Mouse (Mus musculus) liver, embryonic 14.5 days (tissue): ENCODE data around the gene Tfcp2. TPM values are rescaled to one million over a fixed set of nuclear protein-coding genes. Genes with fewer than 3 reads are reported as not detected.

ENCODE experiments used
- ATAC-seq: fragments of 200-750 bp; cut with Nextera tagmentation; 2 replicates; pipeline ENCODE4 v1.8.0; 2017; ENCODE audit warnings: moderate number of reproducible peaks, mild to moderate bottlenecking, moderate library complexity; ENCODE audit not compliant: insufficient read depth
- DNase-seq, 3 experiments: peaks; one replicate each; pipeline ENCODE4 v3.0.0-alpha.2; 2012 to 2013; ENCODE audit warnings: low read depth in 3 of 3, low spot score in 3 of 3
- H3K27ac ChIP-seq: fragments of 300-500 bp; sonication (generic); 2 replicates; pipeline ENCODE4 v1.5.1; 2014; ENCODE audit warnings: moderate library complexity, mild to moderate bottlenecking, control low read depth, inconsistent platforms
- H3K27me3 ChIP-seq: fragments of 300-500 bp; sonication (generic); 2 replicates; pipeline ENCODE4 v1.6.1; 2014; ENCODE audit warnings: mild to moderate bottlenecking, low read length, moderate library complexity; ENCODE audit not compliant: control insufficient read depth, insufficient read depth
- H3K36me3 ChIP-seq: fragments of 300-500 bp; sonication (generic); replicated peaks from 2 replicates; pipeline ENCODE4 v1.6.1; 2014; ENCODE audit warnings: low read depth; ENCODE audit not compliant: control insufficient read depth, insufficient read depth
- H3K4me1 ChIP-seq, 2 experiments: fragments of 200-500 bp in 1 of 2; fragments of 300-500 bp in 1 of 2; sonication (generic) in 1 of 2; replicated peaks; 2 replicates each; pipeline ENCODE4 v1.6.1; 2012 to 2014; ENCODE audit warnings: antibody characterized with exemption in 1 of 2, inconsistent platforms in 1 of 2, low read length in 1 of 2; ENCODE audit not compliant: control insufficient read depth in 2 of 2, insufficient read depth in 2 of 2
- H3K4me2 ChIP-seq: fragments of 300-500 bp; sonication (generic); 2 replicates; pipeline ENCODE4 v1.6.1; 2014; ENCODE audit warnings: low read depth, mild to moderate bottlenecking, control low read depth, moderate library complexity
- H3K4me3 ChIP-seq, 2 experiments: fragments of 200-500 bp in 1 of 2; fragments of 300-500 bp in 1 of 2; sonication (generic) in 1 of 2; 2 replicates each; pipeline ENCODE4 v1.5.1; 2012 to 2014; ENCODE audit warnings: low read depth in 2 of 2, low read length in 2 of 2, mild to moderate bottlenecking in 2 of 2, control low read depth in 1 of 2, inconsistent platforms in 1 of 2, moderate library complexity in 1 of 2; ENCODE audit not compliant: insufficient read depth in 1 of 2
- H3K9ac ChIP-seq: fragments of 300-500 bp; sonication (generic); replicated peaks from 2 replicates; pipeline ENCODE4 v1.6.1; 2014; ENCODE audit warnings: mild to moderate bottlenecking, control low read depth, moderate library complexity
- H3K9me3 ChIP-seq: fragments of 300-500 bp; sonication (generic); 2 replicates; pipeline ENCODE4 v1.6.1; 2016; ENCODE audit warnings: low read length, mixed read lengths; ENCODE audit not compliant: control insufficient read depth
- CTCF ChIP-seq: IDR thresholded peaks from 2 replicates; pipeline ENCODE4 v1.5.1; 2016; ENCODE audit warnings: antibody characterized with exemption, low read depth, control low read depth
- EP300 ChIP-seq: IDR thresholded peaks from 2 replicates; pipeline ENCODE4 v1.6.1; 2016; ENCODE audit warnings: antibody characterized with exemption, low read depth
- WGBS: fragments of 180-500 bp; shearing (Covaris S2); extraction: QIAGEN DNeasy Blood & Tissue Kit; methylation state at CpG from one replicate; pipeline ENCODE4 v1.1.7; 2014; ENCODE audit not compliant: insufficient replicate concordance; 5-methylcytosine and 5-hydroxymethylcytosine counted together
- polyA plus RNA-seq, 2 experiments: library from polyadenylated mRNA; depleted of rRNA in 1 of 2; stranded (reverse) in 1 of 2; unstranded in 1 of 2; fragments of >200 nt; fragmentation: Nextera tagmentation in 1 of 2; extraction: Ambion mirVana in 1 of 2; gene quantifications; 2 replicates each; pipeline versions ENCODE4 v1.2.1 to v1.2.3; 2012 to 2014

The Tfcp2 gene
- polyA plus RNA-seq, 2 experiments, result 2.5 to 2.6 TPM

- no peaks in the 10 kb centered on the region for H3K9me3 ChIP-seq
- no peaks in the 10 kb centered on the region for H3K27me3 ChIP-seq
- WGBS, result 78% methylated on average over 16 of the region's 16 CpGs
- H3K4me1 ChIP-seq, result peaks cover 0 to 5% of the 10 kb centered on the region in 2 experiments; a peak in 1 of 4 replicates
- DNase-seq (no peak), ATAC-seq (no peak)
- no peaks in the 10 kb centered on the region for H3K36me3 ChIP-seq
- no peak overlapping the region for H3K27ac ChIP-seq
- no peak overlapping the region for H3K4me3 ChIP-seq
- no peak overlapping the region for H3K9ac ChIP-seq
- no peak overlapping the region for H3K4me2 ChIP-seq
- TF ChIP-seq CTCF (no peak), EP300 (no peak)
Observed at GRCm38 (mm10) chr15:100451245-100451644, 100.6 kb downstream of the Tfcp2 start.

- Histone ChIP-seq H3K4me3 (no peak overlapping the region), H3K4me1 (peaks cover 0 to 5% of the 10 kb centered on the region in 2 experiments; a peak in 1 of 4 replicates), H3K9me3 (no peaks in the 10 kb centered on the region), H3K4me2 (no peak overlapping the region), H3K27me3 (no peaks in the 10 kb centered on the region), H3K9ac (no peak overlapping the region), H3K36me3 (no peaks in the 10 kb centered on the region), H3K27ac (no peak overlapping the region)
- TF ChIP-seq CTCF, result no peak
- no peak for TF ChIP-seq EP300
- DNase-seq (no peak), ATAC-seq (no peak)
- WGBS, result 90% methylated on average over 3 of the region's 3 CpGs
Observed at GRCm38 (mm10) chr15:100449495-100449894, 102.3 kb downstream of the Tfcp2 start.

DNA sequence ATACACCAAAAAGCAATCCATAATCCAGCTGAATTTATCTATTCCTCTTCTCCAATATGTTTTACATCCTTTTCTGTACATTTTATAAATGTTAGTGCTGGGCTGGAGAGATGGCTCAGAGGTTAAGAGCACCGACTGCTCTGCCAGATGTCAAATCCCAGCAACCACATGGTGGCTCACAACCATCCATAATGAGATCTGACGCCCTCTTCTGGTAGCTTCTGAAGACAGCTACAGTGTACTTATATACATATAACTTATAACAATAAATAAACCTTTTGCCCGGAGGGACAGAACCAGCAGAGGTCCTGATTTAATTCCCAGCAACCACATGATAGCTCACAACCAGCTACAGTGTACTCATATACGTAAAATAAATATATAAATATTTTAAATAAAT, 103.2 kb downstream of the Tfcp2 start:
- no peak for ATAC-seq
- no peaks in the 10 kb centered on the region for H3K9me3 ChIP-seq
- DNase-seq, result no peak
- H3K9ac ChIP-seq, result no peak overlapping the region
- WGBS, result 67% methylated on average over 4 of the region's 4 CpGs
- no peaks in the 10 kb centered on the region for H3K27me3 ChIP-seq
- H3K4me3 ChIP-seq, result no peak overlapping the region
- H3K4me2 ChIP-seq, result no peak overlapping the region
- TF ChIP-seq CTCF (peak; percentile 31; the same call in 1 of the 2 replicates), EP300 (no peak)
- peaks cover 4 to 13% of the 10 kb centered on the region in 2 experiments for H3K4me1 ChIP-seq
- no peak overlapping the region for H3K27ac ChIP-seq
- H3K36me3 ChIP-seq, result no peaks in the 10 kb centered on the region

Other genes starting within 250 kb of the Tfcp2 start
- 19.1 and 22.9 TPM in 2 replicates for gene Mettl7a1, start 247.9 kb downstream of the Tfcp2 start, polyA plus RNA-seq (2012; rRNA removed)
- 4.0 and 4.7 TPM in 2 replicates for gene Mettl7a1, start 247.9 kb downstream of the Tfcp2 start, polyA plus RNA-seq (2014; fragmentation: Nextera tagmentation; extraction: Ambion mirVana)
- not detected in 2 replicates for gene Mettl7a3, start 217.1 kb downstream of the Tfcp2 start, polyA plus RNA-seq (2012; rRNA removed)
- gene Mettl7a3, start 217.1 kb downstream of the Tfcp2 start, polyA plus RNA-seq (2014; fragmentation: Nextera tagmentation; extraction: Ambion mirVana), result not detected in 2 replicates
- 0.04 TPM in 1 of 2 replicates, not detected in the other for gene Methig1, start 198.9 kb downstream of the Tfcp2 start, polyA plus RNA-seq (2012; rRNA removed)
- 0.09 TPM in 1 of 2 replicates, not detected in the other for gene Methig1, start 198.9 kb downstream of the Tfcp2 start, polyA plus RNA-seq (2014; fragmentation: Nextera tagmentation; extraction: Ambion mirVana)
- gene Mettl7a2, start 198.8 kb downstream of the Tfcp2 start, polyA plus RNA-seq (2012; rRNA removed), result not detected in 2 replicates
- 0.11 TPM in 1 of 2 replicates, not detected in the other for gene Mettl7a2, start 198.8 kb downstream of the Tfcp2 start, polyA plus RNA-seq (2014; fragmentation: Nextera tagmentation; extraction: Ambion mirVana)
- not detected in 2 replicates for gene Higd1c, start 187.5 kb downstream of the Tfcp2 start, polyA plus RNA-seq (2012; rRNA removed)
- not detected in 2 replicates for gene Higd1c, start 187.5 kb downstream of the Tfcp2 start, polyA plus RNA-seq (2014; fragmentation: Nextera tagmentation; extraction: Ambion mirVana)
- gene Gm5475, start 129.9 kb downstream of the Tfcp2 start, polyA plus RNA-seq (2012; rRNA removed), result 0.01 TPM in 1 of 2 replicates, not detected in the other
- gene Gm5475, start 129.9 kb downstream of the Tfcp2 start, polyA plus RNA-seq (2014; fragmentation: Nextera tagmentation; extraction: Ambion mirVana), result 0.05 TPM in 1 of 2 replicates, not detected in the other
- gene Slc11a2, start 126.9 kb downstream of the Tfcp2 start, polyA plus RNA-seq (2012; rRNA removed), result 38.4 and 40.8 TPM in 2 replicates
- 37.7 and 38.4 TPM in 2 replicates for gene Slc11a2, start 126.9 kb downstream of the Tfcp2 start, polyA plus RNA-seq (2014; fragmentation: Nextera tagmentation; extraction: Ambion mirVana)
- gene Letmd1, start 83.0 kb downstream of the Tfcp2 start, polyA plus RNA-seq (2012; rRNA removed), result 15.2 and 18.1 TPM in 2 replicates
- 9.5 and 10.6 TPM in 2 replicates for gene Letmd1, start 83.0 kb downstream of the Tfcp2 start, polyA plus RNA-seq (2014; fragmentation: Nextera tagmentation; extraction: Ambion mirVana)
- gene Csrnp2, start 56.5 kb downstream of the Tfcp2 start, polyA plus RNA-seq (2012; rRNA removed), result 0.42 and 0.59 TPM in 2 replicates
- 0.58 and 0.78 TPM in 2 replicates for gene Csrnp2, start 56.5 kb downstream of the Tfcp2 start, polyA plus RNA-seq (2014; fragmentation: Nextera tagmentation; extraction: Ambion mirVana)
- 0.46 and 0.77 TPM in 2 replicates for gene Pou6f1, start 48.0 kb upstream of the Tfcp2 start, polyA plus RNA-seq (2012; rRNA removed)
- gene Pou6f1, start 48.0 kb upstream of the Tfcp2 start, polyA plus RNA-seq (2014; fragmentation: Nextera tagmentation; extraction: Ambion mirVana), result 0.19 and 0.39 TPM in 2 replicates
- gene Dazap2, start 63.3 kb upstream of the Tfcp2 start, polyA plus RNA-seq (2012; rRNA removed), result 104 and 107 TPM in 2 replicates
- gene Dazap2, start 63.3 kb upstream of the Tfcp2 start, polyA plus RNA-seq (2014; fragmentation: Nextera tagmentation; extraction: Ambion mirVana), result 178 and 182 TPM in 2 replicates
- gene Smagp, start 84.9 kb upstream of the Tfcp2 start, polyA plus RNA-seq (2012; rRNA removed), result 7.3 TPM in 2 replicates
- gene Smagp, start 84.9 kb upstream of the Tfcp2 start, polyA plus RNA-seq (2014; fragmentation: Nextera tagmentation; extraction: Ambion mirVana), result 6.8 and 7.0 TPM in 2 replicates
- gene Bin2, start 117.5 kb upstream of the Tfcp2 start, polyA plus RNA-seq (2012; rRNA removed), result 16.5 and 17.5 TPM in 2 replicates
- 12.7 and 15.2 TPM in 2 replicates for gene Bin2, start 117.5 kb upstream of the Tfcp2 start, polyA plus RNA-seq (2014; fragmentation: Nextera tagmentation; extraction: Ambion mirVana)
- 8.1 and 9.5 TPM in 2 replicates for gene Cela1, start 135.9 kb upstream of the Tfcp2 start, polyA plus RNA-seq (2012; rRNA removed)
- 11.5 and 13.8 TPM in 2 replicates for gene Cela1, start 135.9 kb upstream of the Tfcp2 start, polyA plus RNA-seq (2014; fragmentation: Nextera tagmentation; extraction: Ambion mirVana)
- gene Galnt6, start 177.4 kb upstream of the Tfcp2 start, polyA plus RNA-seq (2012; rRNA removed), result 0.36 and 0.47 TPM in 2 replicates
- gene Galnt6, start 177.4 kb upstream of the Tfcp2 start, polyA plus RNA-seq (2014; fragmentation: Nextera tagmentation; extraction: Ambion mirVana), result 0.73 and 0.84 TPM in 2 replicates
- gene Slc4a8, start 209.7 kb upstream of the Tfcp2 start, polyA plus RNA-seq (2012; rRNA removed), result 0.15 and 0.16 TPM in 2 replicates
- gene Slc4a8, start 209.7 kb upstream of the Tfcp2 start, polyA plus RNA-seq (2014; fragmentation: Nextera tagmentation; extraction: Ambion mirVana), result 0.30 and 0.55 TPM in 2 replicates